Mouse (Mus musculus): ENCODE measurements around the gene Topaz1.

Gene Topaz1

GRCm38 (mm10) chr9:122747060-122747459 is at the start of gene Topaz1:
Gene Topaz1 (plus strand): TSS chr9:122747346.
- no peak for DNase-seq

- DNase-seq = no peak
These were observed 45.3 kb upstream of the Topaz1 start for GRCm38 (mm10) chr9:122701817-122702216.

GRCm38 (mm10) chr9:122713836-122714235 is 33.3 kb upstream of the Topaz1 start:
- DNase-seq = no peak

- DNase-seq = no peak
These were observed 32.1 kb upstream of the Topaz1 start for GRCm38 (mm10) chr9:122715046-122715445.

GRCm38 (mm10) chr9:122716131-122716921 is 30.8 kb upstream of the Topaz1 start:
- DNase-seq = no peak

- no peak for DNase-seq
These were observed 24.9 kb upstream of the Topaz1 start for GRCm38 (mm10) chr9:122722296-122722695.

GRCm38 (mm10) chr9:122725046-122725765 is 21.9 kb upstream of the Topaz1 start:
- DNase-seq = peak; percentile 10

- DNase-seq = peak; percentile 44
These were observed 17.6 kb upstream of the Topaz1 start for GRCm38 (mm10) chr9:122729500-122729899.

- DNase-seq = no peak
These were observed 14.9 kb upstream of the Topaz1 start for GRCm38 (mm10) chr9:122732126-122732810.

- no peak for DNase-seq
These were observed 13.9 kb upstream of the Topaz1 start for GRCm38 (mm10) chr9:122733222-122733621.

GRCm38 (mm10) chr9:122734934-122735333 is 12.2 kb upstream of the Topaz1 start:
- no peak for DNase-seq

GRCm38 (mm10) chr9:122736001-122736400 is 11.1 kb upstream of the Topaz1 start:
- DNase-seq = no peak

GRCm38 (mm10) chr9:122736742-122737141 is 10.4 kb upstream of the Topaz1 start:
- DNase-seq = no peak

GRCm38 (mm10) chr9:122745879-122746278 is 1.3 kb upstream of the Topaz1 start:
- DNase-seq = no peak

GRCm38 (mm10) chr9:122757614-122758013 is 10.5 kb downstream of the Topaz1 start:
- DNase-seq = no peak

- DNase-seq = no peak
These were observed 13.0 kb downstream of the Topaz1 start for GRCm38 (mm10) chr9:122760111-122760510.

- DNase-seq = no peak
These were observed 38.1 kb downstream of the Topaz1 start for GRCm38 (mm10) chr9:122785231-122785630.

- DNase-seq = no peak
These were observed 39.4 kb downstream of the Topaz1 start for GRCm38 (mm10) chr9:122786534-122786933.

- peak; percentile 93 for DNase-seq
These were observed 58.1 kb downstream of the Topaz1 start, which contains the start of gene Tcaim for GRCm38 (mm10) chr9:122805053-122805844. Gene Tcaim (plus strand): TSS chr9:122805539.

GRCm38 (mm10) chr9:122805845-122806341 is 58.7 kb downstream of the Topaz1 start:
- no peak for DNase-seq

- DNase-seq = no peak
These were observed 60.0 kb downstream of the Topaz1 start for GRCm38 (mm10) chr9:122807186-122807585.

GRCm38 (mm10) chr9:122810212-122810611 is 63.1 kb downstream of the Topaz1 start:
- DNase-seq = no peak

All from layer of hippocampus, adult 9-11 months (tissue).